Mouse (Mus musculus) neural tube, embryonic 15.5 days (tissue): ENCODE measurements around the gene Zcchc14. TPM values are rescaled to one million over a fixed set of nuclear protein-coding genes. Genes with fewer than 3 reads are reported as not detected.
"Not testable (repeated sequence)": the region's sequence is repeated elsewhere in the genome, so short reads cannot be mapped to it uniquely, and the experiment has no call there.

ENCODE experiments used
- ATAC-seq: fragments of 200-750 bp; cut with Nextera tagmentation; 2 replicates; pipeline ENCODE4 v1.8.0; 2017; ENCODE audit warnings: mild to moderate bottlenecking, moderate TSS enrichment, moderate library complexity; ENCODE audit not compliant: low FRiP score
- H3K27ac ChIP-seq: fragments of 300-500 bp; sonication (generic); replicated peaks from 2 replicates; pipeline ENCODE4 v1.5.1; 2015; ENCODE audit warnings: mild to moderate bottlenecking, inconsistent platforms
- H3K27me3 ChIP-seq: fragments of 300-500 bp; sonication (generic); replicated peaks from 2 replicates; pipeline ENCODE4 v1.6.1; 2015; ENCODE audit warnings: inconsistent platforms
- H3K36me3 ChIP-seq: fragments of 300-500 bp; sonication (generic); 2 replicates; pipeline ENCODE4 v1.6.1; 2015; ENCODE audit warnings: inconsistent platforms
- H3K4me1 ChIP-seq: fragments of 300-500 bp; sonication (generic); 2 replicates; pipeline ENCODE4 v1.6.1; 2015; ENCODE audit warnings: inconsistent platforms
- H3K4me2 ChIP-seq: fragments of 300-500 bp; sonication (generic); 2 replicates; pipeline ENCODE4 v1.6.1; 2015; ENCODE audit warnings: inconsistent platforms, mild to moderate bottlenecking, moderate library complexity
- H3K4me3 ChIP-seq: fragments of 300-500 bp; sonication (generic); replicated peaks from 2 replicates; pipeline ENCODE4 v1.5.1; 2015; ENCODE audit warnings: mild to moderate bottlenecking, inconsistent platforms
- H3K9ac ChIP-seq: fragments of 300-500 bp; sonication (generic); replicated peaks from 2 replicates; pipeline ENCODE4 v1.6.1; 2015; ENCODE audit warnings: mild to moderate bottlenecking, inconsistent platforms
- H3K9me3 ChIP-seq: fragments of 300-500 bp; sonication (generic); replicated peaks from 2 replicates; pipeline ENCODE4 v1.6.1; 2016; ENCODE audit warnings: inconsistent platforms
- WGBS: fragments of 180-500 bp; shearing (Covaris S2); methylation state at CpG from one replicate; pipeline ENCODE4 v1.1.7; 2015; ENCODE audit warnings: mixed read lengths; 5-methylcytosine and 5-hydroxymethylcytosine counted together
- polyA plus RNA-seq: library from polyadenylated mRNA; unstranded; fragments of >200 nt; fragmentation: Nextera tagmentation; extraction: Ambion mirVana; gene quantifications from 2 replicates; pipeline ENCODE4 v1.2.1, GENCODE M21; 2015

Zcchc14 gene
- polyA plus RNA-seq, 1 experiment from 2014 or later = 21.3 TPM

- no peak overlapping the region for H3K4me2 ChIP-seq
- no peak overlapping the region for H3K4me3 ChIP-seq
- H3K27ac ChIP-seq = no peak overlapping the region
- no peak for ATAC-seq
- no peaks in the 10 kb centered on the region for H3K36me3 ChIP-seq
- H3K9me3 ChIP-seq = no peaks in the 10 kb centered on the region
- no peaks in the 10 kb centered on the region for H3K27me3 ChIP-seq
- no peak overlapping the region for H3K9ac ChIP-seq
- no peaks in the 10 kb centered on the region for H3K4me1 ChIP-seq
- WGBS = 72% methylated on average over 10 of the region's 10 CpGs
Measured at GRCm38 (mm10) chr8:121681457-121681856, 28.8 kb upstream of the Zcchc14 start.

- Histone ChIP-seq H3K9me3 (no peaks in the 10 kb centered on the region), H3K4me1 (no peaks in the 10 kb centered on the region), H3K4me3 (no peak overlapping the region), H3K36me3 (no peaks in the 10 kb centered on the region), H3K27me3 (no peaks in the 10 kb centered on the region), H3K9ac (no peak overlapping the region), H3K4me2 (no peak overlapping the region), H3K27ac (no peak overlapping the region)
- WGBS = 82% methylated on average over 4 of the region's 4 CpGs
- ATAC-seq = no peak
Measured at GRCm38 (mm10) chr8:121680896-121681295, 28.2 kb upstream of the Zcchc14 start.

DNA sequence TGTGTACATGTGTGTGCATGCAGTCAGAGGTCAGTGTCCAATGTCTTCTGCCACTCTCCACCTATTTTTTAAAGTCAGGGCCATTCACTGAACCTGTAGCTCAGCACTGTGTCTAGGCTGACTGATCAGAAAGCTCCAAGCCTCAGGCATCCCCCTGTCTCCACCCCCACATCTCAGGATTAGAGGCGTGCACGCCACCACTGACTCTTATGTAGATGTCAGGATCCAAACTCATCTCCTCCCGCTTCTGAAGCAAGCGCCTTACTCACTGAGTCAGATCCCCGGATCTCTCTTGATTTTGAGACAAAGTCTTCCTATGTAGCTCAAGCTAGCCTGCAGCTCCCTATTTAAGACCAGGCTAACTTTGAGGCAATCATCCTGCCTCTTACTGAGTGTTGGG is 26.0 kb upstream of the Zcchc14 start:
- no peaks in the 10 kb centered on the region for H3K36me3 ChIP-seq
- WGBS = 74% methylated on average over 5 of the region's 5 CpGs

DNA sequence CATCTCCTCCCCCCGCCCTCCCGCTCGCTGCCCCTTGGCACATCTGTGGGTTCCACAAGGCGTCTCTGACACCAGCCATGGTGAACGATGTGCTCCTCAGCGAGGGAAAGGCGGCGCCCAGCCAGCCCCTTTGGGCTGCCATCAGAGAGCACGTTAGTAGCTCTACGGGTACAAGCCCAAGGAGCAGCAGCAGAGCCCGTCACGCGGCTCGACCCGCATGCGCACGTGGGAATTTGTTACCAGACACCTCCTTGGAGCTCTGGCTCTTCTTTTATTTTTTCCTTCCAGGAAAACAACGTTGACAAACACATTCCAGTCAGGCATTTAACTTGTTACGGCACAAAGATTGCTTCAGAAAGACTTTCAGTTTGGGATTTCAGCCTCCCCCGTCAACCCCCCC is 23.0 kb upstream of the Zcchc14 start:
- Histone ChIP-seq H3K9ac (no peak overlapping the region), H3K36me3 (no peaks in the 10 kb centered on the region), H3K4me3 (no peak overlapping the region), H3K4me1 (no peaks in the 10 kb centered on the region), H3K9me3 (no peaks in the 10 kb centered on the region), H3K27me3 (no peaks in the 10 kb centered on the region), H3K27ac (no peak overlapping the region), H3K4me2 (no peak overlapping the region)
- 61% methylated on average over 20 of the region's 20 CpGs for WGBS
- no peak for ATAC-seq

More for the DNA sequence above, 26.0 kb upstream of the Zcchc14 start:
- H3K9ac ChIP-seq = no peak overlapping the region
- no peaks in the 10 kb centered on the region for H3K4me1 ChIP-seq
- no peak overlapping the region for H3K4me3 ChIP-seq
- no peak overlapping the region for H3K4me2 ChIP-seq
- no peaks in the 10 kb centered on the region for H3K27me3 ChIP-seq
- no peak overlapping the region for H3K27ac ChIP-seq
- no peak for ATAC-seq
- no peaks in the 10 kb centered on the region for H3K9me3 ChIP-seq

GRCm38 (mm10) chr8:121675161-121675560 is 22.5 kb upstream of the Zcchc14 start:
- Histone ChIP-seq H3K27me3 (no peaks in the 10 kb centered on the region), H3K9me3 (no peaks in the 10 kb centered on the region), H3K27ac (no peak overlapping the region), H3K9ac (no peak overlapping the region), H3K4me2 (no peak overlapping the region), H3K36me3 (no peaks in the 10 kb centered on the region), H3K4me1 (no peaks in the 10 kb centered on the region), H3K4me3 (no peak overlapping the region)
- no peak for ATAC-seq
- WGBS = 74% methylated on average over 3 of the region's 3 CpGs

- Histone ChIP-seq H3K4me3 (no peak overlapping the region), H3K36me3 (no peaks in the 10 kb centered on the region), H3K27me3 (no peaks in the 10 kb centered on the region), H3K27ac (no peak overlapping the region), H3K4me1 (no peaks in the 10 kb centered on the region), H3K4me2 (no peak overlapping the region), H3K9me3 (no peaks in the 10 kb centered on the region), H3K9ac (no peak overlapping the region)
- WGBS = 56% methylated on average over 5 of the region's 5 CpGs
- ATAC-seq = no peak
Measured at GRCm38 (mm10) chr8:121674524-121674923, 21.8 kb upstream of the Zcchc14 start.

GRCm38 (mm10) chr8:121673917-121674316 is 21.2 kb upstream of the Zcchc14 start:
- Histone ChIP-seq H3K27me3 (no peaks in the 10 kb centered on the region), H3K4me3 (no peak overlapping the region), H3K4me2 (no peak overlapping the region), H3K4me1 (peaks cover 5% of the 10 kb centered on the region), H3K9me3 (no peaks in the 10 kb centered on the region), H3K27ac (peak overlapping the region; percentile 69), H3K9ac (no peak overlapping the region), H3K36me3 (no peaks in the 10 kb centered on the region)
- 73% methylated on average over 5 of the region's 5 CpGs for WGBS
- ATAC-seq = peak; percentile 89

DNA sequence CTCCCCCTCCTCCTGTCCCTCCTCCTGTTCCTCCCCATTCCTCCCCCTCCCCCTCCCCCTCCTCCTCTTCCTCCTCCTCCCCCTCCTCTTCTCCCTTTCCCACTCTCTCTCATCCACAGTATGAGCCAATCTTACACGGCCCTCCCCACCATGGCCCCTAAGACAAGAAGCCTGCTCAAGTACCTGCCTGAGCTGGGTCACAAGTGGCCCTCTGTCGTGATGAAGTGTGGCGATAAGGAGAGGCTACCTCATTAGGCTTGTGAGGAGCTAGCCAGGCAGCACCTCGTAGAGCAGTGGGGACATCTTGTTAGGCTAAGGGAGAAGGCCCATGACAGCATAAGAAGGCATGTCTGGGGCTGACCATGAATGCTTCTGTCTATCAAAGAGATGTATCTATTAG is 20.5 kb upstream of the Zcchc14 start:
- no peaks in the 10 kb centered on the region for H3K36me3 ChIP-seq
- no peak overlapping the region for H3K4me3 ChIP-seq
- WGBS = 84% methylated on average over 4 of the region's 4 CpGs
- no peak overlapping the region for H3K9ac ChIP-seq
- no peak for ATAC-seq
- no peak overlapping the region for H3K4me2 ChIP-seq
- H3K4me1 ChIP-seq = peaks cover 12% of the 10 kb centered on the region
- peak overlapping the region; percentile 69 for H3K27ac ChIP-seq
- no peaks in the 10 kb centered on the region for H3K27me3 ChIP-seq
- H3K9me3 ChIP-seq = no peaks in the 10 kb centered on the region

DNA sequence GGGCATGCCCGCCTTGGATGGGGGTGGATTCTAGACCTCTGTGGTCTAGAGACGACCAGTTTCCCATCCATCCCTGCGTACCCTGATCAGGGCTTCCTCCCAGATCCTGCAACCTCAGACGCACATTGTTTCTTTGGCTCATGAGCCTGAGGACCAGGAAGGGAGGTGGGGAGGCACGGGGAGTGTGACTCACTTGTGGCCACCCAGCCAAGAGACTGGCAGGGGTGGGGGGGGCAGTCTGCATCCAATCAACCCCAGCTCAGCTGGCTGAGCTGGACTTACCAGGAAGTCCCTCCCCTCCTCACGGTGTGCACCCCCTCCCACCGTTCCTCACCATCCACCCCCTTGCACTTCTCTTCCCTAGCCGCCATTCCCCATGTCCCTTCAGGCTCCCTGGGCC is 16.5 kb upstream of the Zcchc14 start:
- Histone ChIP-seq H3K27me3 (no peaks in the 10 kb centered on the region), H3K36me3 (no peaks in the 10 kb centered on the region), H3K4me2 (no peak overlapping the region), H3K4me1 (peaks cover 22% of the 10 kb centered on the region), H3K9ac (no peak overlapping the region), H3K9me3 (no peaks in the 10 kb centered on the region), H3K4me3 (no peak overlapping the region), H3K27ac (no peak overlapping the region)
- ATAC-seq = no peak
- WGBS = 26% methylated on average over 8 of the region's 8 CpGs

DNA sequence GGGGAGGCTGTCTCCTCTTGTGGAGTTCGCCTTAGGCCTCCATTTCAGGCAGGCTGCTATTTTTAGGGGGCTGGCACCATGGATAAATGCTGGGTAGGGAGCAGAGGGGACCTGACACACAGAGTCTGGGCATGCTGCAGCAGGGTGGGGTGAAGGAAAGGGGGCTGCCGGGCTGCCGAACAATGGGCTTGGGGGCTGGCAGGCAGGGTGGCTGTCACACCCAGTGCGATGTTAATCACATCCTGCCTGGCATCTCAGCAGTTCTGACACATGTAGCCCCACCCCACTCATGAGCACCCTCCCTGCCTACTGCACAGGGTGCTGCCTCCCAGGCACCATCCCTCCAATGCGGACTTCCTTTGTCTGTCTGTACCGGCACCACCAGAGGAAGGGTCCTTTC is 15.9 kb upstream of the Zcchc14 start:
- Histone ChIP-seq H3K4me2 (no peak overlapping the region), H3K36me3 (no peaks in the 10 kb centered on the region), H3K4me1 (peaks cover 22% of the 10 kb centered on the region), H3K9me3 (no peaks in the 10 kb centered on the region), H3K4me3 (no peak overlapping the region), H3K27me3 (no peaks in the 10 kb centered on the region), H3K9ac (no peak overlapping the region), H3K27ac (no peak overlapping the region)
- WGBS = 38% methylated on average over 6 of the region's 6 CpGs
- ATAC-seq = no peak; the same call in 1 of the 2 replicates

- not testable (repeated sequence) for H3K36me3 ChIP-seq, H3K27ac ChIP-seq, H3K9me3 ChIP-seq, H3K4me3 ChIP-seq, H3K9ac ChIP-seq, ATAC-seq, H3K4me2 ChIP-seq, H3K27me3 ChIP-seq
- peaks cover 22% of the 10 kb centered on the region for H3K4me1 ChIP-seq
- 77% methylated on average over 9 of the region's 9 CpGs for WGBS
Measured at GRCm38 (mm10) chr8:121667936-121668500, 15.3 kb upstream of the Zcchc14 start.

DNA sequence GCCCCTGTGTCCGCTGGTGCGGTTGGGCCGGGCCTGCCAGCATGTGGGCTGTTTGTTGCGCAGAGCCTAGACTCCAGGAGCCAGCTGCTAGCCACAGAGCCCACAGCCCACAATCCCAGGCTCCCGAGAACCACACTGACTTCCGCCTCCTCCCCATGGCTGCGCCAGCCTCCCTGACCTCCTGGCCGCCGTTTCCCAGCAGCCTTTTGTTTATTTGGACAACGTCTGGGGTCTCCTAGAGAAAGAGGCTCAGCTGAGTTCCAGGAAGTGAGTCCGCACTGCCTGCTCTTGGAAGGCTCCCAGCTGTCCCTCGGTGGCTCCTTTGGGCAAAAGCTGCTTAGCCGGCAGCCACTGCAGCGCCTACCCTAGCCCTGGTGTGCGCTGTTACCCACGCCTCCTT is 12.6 kb upstream of the Zcchc14 start:
- H3K4me1 ChIP-seq = peaks cover 27% of the 10 kb centered on the region
- no peak overlapping the region; the same call in 1 of the 2 replicates for H3K4me3 ChIP-seq
- peak overlapping the region; percentile 60 for H3K27ac ChIP-seq
- H3K27me3 ChIP-seq = no peaks in the 10 kb centered on the region
- H3K9ac ChIP-seq = no peak overlapping the region
- WGBS = 5% methylated on average over 16 of the region's 16 CpGs
- ATAC-seq = peak; percentile 36; the same call in 1 of the 2 replicates
- peak overlapping the region; percentile 41 for H3K4me2 ChIP-seq
- no peaks in the 10 kb centered on the region for H3K36me3 ChIP-seq
- H3K9me3 ChIP-seq = no peaks in the 10 kb centered on the region

DNA sequence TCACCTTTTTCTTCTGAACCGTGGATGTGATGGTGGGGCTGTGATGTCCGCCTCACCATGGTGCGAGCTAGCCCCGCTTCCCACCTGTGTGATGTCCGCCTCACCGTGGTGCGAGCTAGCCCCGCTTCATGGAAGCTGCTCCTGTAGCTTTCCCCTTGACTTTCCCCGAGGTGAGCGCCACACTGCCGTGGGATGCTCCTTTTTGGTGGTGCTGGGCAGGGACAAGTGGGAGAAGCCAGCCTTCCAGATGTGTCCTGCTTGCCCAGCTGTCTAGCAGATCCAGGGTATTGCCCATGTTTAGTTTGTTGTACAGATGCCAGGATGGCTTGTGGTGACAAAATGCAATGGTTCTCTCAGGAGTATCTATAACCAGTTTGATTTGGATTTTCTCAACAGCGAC is 10.4 kb upstream of the Zcchc14 start:
- H3K9me3 ChIP-seq = no peaks in the 10 kb centered on the region
- no peak overlapping the region for H3K4me2 ChIP-seq
- 94% methylated on average over 12 of the region's 12 CpGs for WGBS
- H3K4me1 ChIP-seq = peaks cover 15% of the 10 kb centered on the region
- H3K27ac ChIP-seq = no peak overlapping the region
- no peak overlapping the region for H3K4me3 ChIP-seq
- ATAC-seq = no peak
- H3K9ac ChIP-seq = no peak overlapping the region
- H3K36me3 ChIP-seq = no peaks in the 10 kb centered on the region
- H3K27me3 ChIP-seq = no peaks in the 10 kb centered on the region
